Mouse (Mus musculus): ENCODE measurements at regions not wholly inside any gene's neighbourhood (a gene's known extent, or its start where the extent isn't known, plus 50 kb on each side); places are given as distances from the start of the nearest gene placed in this dataset.

DNA sequence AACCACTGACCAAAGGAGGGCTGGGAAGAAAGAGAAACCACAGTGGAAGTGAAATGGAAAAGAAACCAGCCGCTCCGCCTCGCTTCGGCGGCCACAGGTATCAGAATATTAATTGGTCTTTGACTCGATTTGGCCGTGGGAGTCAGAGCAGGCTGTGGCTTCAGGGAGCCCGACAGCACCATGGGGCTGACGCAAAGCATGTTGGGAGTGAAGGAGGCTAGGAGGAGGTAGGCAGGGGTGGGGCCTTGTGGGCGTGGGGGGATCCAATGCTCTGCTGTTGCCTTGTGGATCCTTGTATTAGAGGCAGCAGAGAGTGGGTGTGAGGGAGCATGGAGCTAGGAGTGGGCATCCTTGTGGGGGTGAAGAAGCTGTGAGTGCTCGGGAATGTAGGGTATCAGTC, 69.0 kb upstream of the Runx3 start:
- in situ Hi-C loops (cut with MboI; ENCODE audit: low sequenced_read_pairs in 2 of 2, unreplicated experiment in 2 of 2), result no loop called here
- peak overlapping the region; percentile 41 to 46 for H3K4me3 ChIP-seq (ENCODE audit: insufficient read depth in 1 of 2, low read depth in 1 of 2, low read length in 2 of 2, poor library complexity in 1 of 2, severe bottlenecking in 1 of 2)
- no peaks in the 10 kb centered on the region for H3K9me3 ChIP-seq (ENCODE audit: control insufficient read depth, insufficient read depth, low read depth, low read length)
- no peak for DNase-seq (ENCODE audit: low read depth, low spot score)
- H3K36me3 ChIP-seq (ENCODE audit: control insufficient read depth, insufficient read depth, low read length, poor library complexity, severe bottlenecking), result no peaks in the 10 kb centered on the region
- H3K4me1 ChIP-seq (ENCODE audit: control insufficient read depth in 2 of 2, insufficient read depth in 2 of 2, low read length in 2 of 2, poor library complexity in 1 of 2), result peaks cover 0 to 9% of the 10 kb centered on the region in 2 experiments; a peak in 2 of 4 replicates
- H3K27ac ChIP-seq (ENCODE audit: insufficient read depth, low read depth, low read length, poor library complexity, severe bottlenecking), result no peak overlapping the region
- H3K9ac ChIP-seq (ENCODE audit: insufficient read depth, low read depth, low read length, poor library complexity, severe bottlenecking), result peak overlapping the region; percentile 76
- no peak for TF ChIP-seq HCFC1 (IDR thresholded peaks at IDR 0.05; ENCODE audit: borderline replicate concordance, insufficient read depth, low read length)
- no peak for TF ChIP-seq CHD2 (IDR thresholded peaks at IDR 0.05; ENCODE audit: low read depth, low read length)
- TF ChIP-seq MAFK (IDR thresholded peaks at IDR 0.05; ENCODE audit: insufficient read depth, low read depth, low read length), result no peak
- no peak for TF ChIP-seq ZC3H11A (IDR thresholded peaks at IDR 0.05; ENCODE audit: borderline replicate concordance, low read depth, low read length)
- no peak for TF ChIP-seq ZNF384 (IDR thresholded peaks at IDR 0.05; ENCODE audit: low read depth, low read length)

DNA sequence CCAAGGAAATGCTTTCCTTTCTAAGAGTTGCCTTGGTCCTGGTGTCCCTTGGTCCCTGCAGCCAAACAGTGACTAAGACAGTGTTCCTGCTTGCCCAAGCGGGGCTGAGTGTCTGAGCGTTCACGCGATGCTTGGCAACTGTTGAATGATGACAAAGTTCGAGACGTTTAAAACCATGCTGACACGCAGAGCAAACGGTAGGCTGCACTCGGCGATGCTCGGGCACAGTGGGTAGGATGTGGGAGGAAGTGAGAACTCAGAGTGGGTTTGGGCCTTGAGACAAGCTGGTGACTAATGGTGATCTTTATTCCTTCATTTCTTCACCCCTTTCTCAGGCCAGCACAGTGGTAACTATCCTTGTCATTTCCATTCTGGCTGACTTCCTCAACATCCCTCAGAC, 66.9 kb upstream of the Runx3 start:
- Histone ChIP-seq H3K4me1 (ENCODE audit: control insufficient read depth in 2 of 2, insufficient read depth in 2 of 2, low read length in 2 of 2, poor library complexity in 1 of 2) (peaks cover 0 to 4% of the 10 kb centered on the region in 2 experiments; a peak in 2 of 4 replicates), H3K36me3 (ENCODE audit: control insufficient read depth, insufficient read depth, low read length, poor library complexity, severe bottlenecking) (no peaks in the 10 kb centered on the region), H3K9ac (ENCODE audit: insufficient read depth, low read depth, low read length, poor library complexity, severe bottlenecking) (no peak overlapping the region), H3K27ac (ENCODE audit: insufficient read depth, low read depth, low read length, poor library complexity, severe bottlenecking) (no peak overlapping the region), H3K4me3 (ENCODE audit: insufficient read depth in 1 of 2, low read depth in 1 of 2, low read length in 2 of 2, poor library complexity in 1 of 2, severe bottlenecking in 1 of 2) (no peak overlapping the region), H3K9me3 (ENCODE audit: control insufficient read depth, insufficient read depth, low read depth, low read length) (no peaks in the 10 kb centered on the region)
- no peak for TF ChIP-seq CHD2 (IDR thresholded peaks at IDR 0.05; ENCODE audit: low read depth, low read length)
- no peak for TF ChIP-seq ZC3H11A (IDR thresholded peaks at IDR 0.05; ENCODE audit: borderline replicate concordance, low read depth, low read length)
- TF ChIP-seq MAFK (IDR thresholded peaks at IDR 0.05; ENCODE audit: insufficient read depth, low read depth, low read length), result no peak
- TF ChIP-seq ZNF384 (IDR thresholded peaks at IDR 0.05; ENCODE audit: low read depth, low read length), result no peak
- TF ChIP-seq HCFC1 (IDR thresholded peaks at IDR 0.05; ENCODE audit: borderline replicate concordance, insufficient read depth, low read length), result no peak
- in situ Hi-C loops (cut with MboI; ENCODE audit: low sequenced_read_pairs in 2 of 2, unreplicated experiment in 2 of 2), result no loop called here
- DNase-seq (ENCODE audit: low read depth, low spot score), result no peak

DNA sequence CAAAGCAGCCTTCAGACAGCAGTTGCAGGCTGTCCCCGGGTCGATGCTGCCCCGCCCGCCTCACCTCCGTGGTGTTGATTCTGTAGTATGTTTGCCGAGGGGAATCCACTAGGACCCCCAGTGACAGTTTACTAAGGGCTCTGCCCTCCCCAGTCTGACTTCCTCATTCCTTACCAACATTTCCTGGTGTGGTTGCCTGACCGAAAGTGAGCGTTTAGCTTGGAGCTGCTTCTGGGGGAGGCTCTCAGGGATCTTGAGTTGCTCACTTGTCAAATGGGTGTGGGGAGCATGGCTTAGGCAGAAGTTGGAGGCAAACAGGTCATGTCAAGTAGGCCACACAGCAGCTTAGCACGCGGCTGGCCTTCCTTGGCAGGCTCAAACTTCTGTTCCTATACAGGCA, 66.1 kb upstream of the Runx3 start:
- TF ChIP-seq HCFC1 (IDR thresholded peaks at IDR 0.05; ENCODE audit: borderline replicate concordance, insufficient read depth, low read length) (no peak), MAFK (IDR thresholded peaks at IDR 0.05; ENCODE audit: insufficient read depth, low read depth, low read length) (no peak), ZNF384 (IDR thresholded peaks at IDR 0.05; ENCODE audit: low read depth, low read length) (no peak), ZC3H11A (IDR thresholded peaks at IDR 0.05; ENCODE audit: borderline replicate concordance, low read depth, low read length) (no peak), CHD2 (IDR thresholded peaks at IDR 0.05; ENCODE audit: low read depth, low read length) (no peak)
- Histone ChIP-seq H3K36me3 (ENCODE audit: control insufficient read depth, insufficient read depth, low read length, poor library complexity, severe bottlenecking) (no peaks in the 10 kb centered on the region), H3K9ac (ENCODE audit: insufficient read depth, low read depth, low read length, poor library complexity, severe bottlenecking) (no peak overlapping the region), H3K4me1 (ENCODE audit: control insufficient read depth in 2 of 2, insufficient read depth in 2 of 2, low read length in 2 of 2, poor library complexity in 1 of 2) (peaks cover 0 to 4% of the 10 kb centered on the region in 2 experiments; a peak in 2 of 4 replicates), H3K27ac (ENCODE audit: insufficient read depth, low read depth, low read length, poor library complexity, severe bottlenecking) (no peak overlapping the region), H3K9me3 (ENCODE audit: control insufficient read depth, insufficient read depth, low read depth, low read length) (no peaks in the 10 kb centered on the region), H3K4me3 (ENCODE audit: insufficient read depth in 1 of 2, low read depth in 1 of 2, low read length in 2 of 2, poor library complexity in 1 of 2, severe bottlenecking in 1 of 2) (no peak overlapping the region)
- no peak for DNase-seq (ENCODE audit: low read depth, low spot score)
- in situ Hi-C loops (cut with MboI; ENCODE audit: low sequenced_read_pairs in 2 of 2, unreplicated experiment in 2 of 2), result no loop called here

DNA sequence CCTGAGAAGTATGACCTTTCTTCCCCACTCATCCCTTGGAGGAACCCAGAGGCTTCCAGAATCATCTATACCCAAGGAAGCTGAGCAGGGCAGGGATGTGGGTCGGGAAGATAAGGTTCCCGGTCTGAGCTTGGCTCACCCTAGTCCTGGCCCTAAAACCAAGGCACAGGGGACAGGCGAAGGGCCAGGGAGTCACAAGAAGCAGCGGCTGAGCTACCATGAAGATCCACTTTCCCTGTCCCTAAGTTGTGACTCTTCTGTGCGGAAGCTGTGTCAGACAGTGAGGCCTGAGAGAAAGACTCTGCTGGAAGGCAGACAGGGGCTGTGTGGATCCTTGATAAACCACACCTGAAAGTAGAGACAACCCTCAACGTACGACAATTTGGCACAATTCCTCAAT, 64.1 kb upstream of the Runx3 start:
- Histone ChIP-seq H3K4me1 (ENCODE audit: control insufficient read depth in 2 of 2, insufficient read depth in 2 of 2, low read length in 2 of 2, poor library complexity in 1 of 2) (peaks cover 0 to 4% of the 10 kb centered on the region in 2 experiments; a peak in 2 of 4 replicates), H3K27ac (ENCODE audit: insufficient read depth, low read depth, low read length, poor library complexity, severe bottlenecking) (no peak overlapping the region), H3K36me3 (ENCODE audit: control insufficient read depth, insufficient read depth, low read length, poor library complexity, severe bottlenecking) (no peaks in the 10 kb centered on the region), H3K9ac (ENCODE audit: insufficient read depth, low read depth, low read length, poor library complexity, severe bottlenecking) (no peak overlapping the region), H3K4me3 (ENCODE audit: insufficient read depth in 1 of 2, low read depth in 1 of 2, low read length in 2 of 2, poor library complexity in 1 of 2, severe bottlenecking in 1 of 2) (no peak overlapping the region), H3K9me3 (ENCODE audit: control insufficient read depth, insufficient read depth, low read depth, low read length) (no peaks in the 10 kb centered on the region)
- TF ChIP-seq MAFK (IDR thresholded peaks at IDR 0.05; ENCODE audit: insufficient read depth, low read depth, low read length) (no peak), ZC3H11A (IDR thresholded peaks at IDR 0.05; ENCODE audit: borderline replicate concordance, low read depth, low read length) (no peak), CHD2 (IDR thresholded peaks at IDR 0.05; ENCODE audit: low read depth, low read length) (no peak), HCFC1 (IDR thresholded peaks at IDR 0.05; ENCODE audit: borderline replicate concordance, insufficient read depth, low read length) (no peak), ZNF384 (IDR thresholded peaks at IDR 0.05; ENCODE audit: low read depth, low read length) (no peak)
- in situ Hi-C loops (cut with MboI; ENCODE audit: low sequenced_read_pairs in 2 of 2, unreplicated experiment in 2 of 2), result no loop called here
- no peak for DNase-seq (ENCODE audit: low read depth, low spot score)

DNA sequence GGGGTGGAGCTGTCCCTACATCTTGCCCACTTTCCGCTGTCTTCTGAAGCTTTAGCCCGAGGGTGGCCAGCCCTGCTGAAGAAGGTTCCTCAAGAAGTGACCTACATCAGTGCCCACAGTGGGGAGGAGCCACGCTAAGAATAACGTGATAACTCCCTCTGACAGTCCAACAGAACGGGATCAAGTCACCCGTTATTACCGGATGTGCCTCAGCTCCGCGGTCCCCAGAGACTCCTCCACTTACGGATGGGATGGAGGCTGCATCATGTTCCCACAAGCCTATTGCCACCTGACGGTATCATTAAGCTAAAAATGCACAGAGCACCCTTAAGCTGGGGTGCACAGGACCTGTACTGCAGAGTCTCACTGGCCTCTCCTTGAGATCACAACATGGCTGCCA, 63.2 kb upstream of the Runx3 start:
- no peak for TF ChIP-seq ZC3H11A (IDR thresholded peaks at IDR 0.05; ENCODE audit: borderline replicate concordance, low read depth, low read length)
- TF ChIP-seq HCFC1 (IDR thresholded peaks at IDR 0.05; ENCODE audit: borderline replicate concordance, insufficient read depth, low read length), result no peak
- TF ChIP-seq CHD2 (IDR thresholded peaks at IDR 0.05; ENCODE audit: low read depth, low read length), result no peak
- TF ChIP-seq ZNF384 (IDR thresholded peaks at IDR 0.05; ENCODE audit: low read depth, low read length), result no peak
- TF ChIP-seq MAFK (IDR thresholded peaks at IDR 0.05; ENCODE audit: insufficient read depth, low read depth, low read length), result no peak
- Histone ChIP-seq H3K4me3 (ENCODE audit: insufficient read depth in 1 of 2, low read depth in 1 of 2, low read length in 2 of 2, poor library complexity in 1 of 2, severe bottlenecking in 1 of 2) (no peak overlapping the region), H3K27ac (ENCODE audit: insufficient read depth, low read depth, low read length, poor library complexity, severe bottlenecking) (no peak overlapping the region), H3K36me3 (ENCODE audit: control insufficient read depth, insufficient read depth, low read length, poor library complexity, severe bottlenecking) (no peaks in the 10 kb centered on the region), H3K4me1 (ENCODE audit: control insufficient read depth in 2 of 2, insufficient read depth in 2 of 2, low read length in 2 of 2, poor library complexity in 1 of 2) (peaks cover 0 to 2% of the 10 kb centered on the region in 2 experiments; a peak in 1 of 4 replicates), H3K9ac (ENCODE audit: insufficient read depth, low read depth, low read length, poor library complexity, severe bottlenecking) (no peak overlapping the region), H3K9me3 (ENCODE audit: control insufficient read depth, insufficient read depth, low read depth, low read length) (no peaks in the 10 kb centered on the region)
- DNase-seq (ENCODE audit: low read depth, low spot score), result no peak
- in situ Hi-C loops (cut with MboI; ENCODE audit: low sequenced_read_pairs in 2 of 2, unreplicated experiment in 2 of 2), result no loop called here

Data from ES-E14 (cell line).